Mouse (Mus musculus) liver, embryonic 13.5 days (tissue): ENCODE results near the gene Cyp4f14. TPM values are rescaled to one million over a fixed set of nuclear protein-coding genes. Genes with fewer than 3 reads are reported as not detected.

ENCODE experiments used
- ATAC-seq: fragments of 200-750 bp; cut with Nextera tagmentation; 2 replicates; pipeline ENCODE4 v1.8.0; 2017; ENCODE audit warnings: low read depth, mild to moderate bottlenecking, moderate number of reproducible peaks, moderate library complexity
- DNase-seq: peaks from one replicate; pipeline ENCODE4 v3.0.0; 2022
- H3K27ac ChIP-seq: fragments of 300-500 bp; sonication (generic); 2 replicates; pipeline ENCODE4 v1.5.1; 2015; ENCODE audit warnings: moderate library complexity, mild to moderate bottlenecking, inconsistent platforms
- H3K27me3 ChIP-seq: fragments of 300-500 bp; sonication (generic); 2 replicates; pipeline ENCODE4 v1.6.1; 2015; ENCODE audit warnings: mild to moderate bottlenecking, inconsistent platforms
- H3K36me3 ChIP-seq: fragments of 300-500 bp; sonication (generic); 2 replicates; pipeline ENCODE4 v1.6.1; 2015; ENCODE audit warnings: mild to moderate bottlenecking, inconsistent platforms
- H3K4me1 ChIP-seq: fragments of 300-500 bp; sonication (generic); replicated peaks from 2 replicates; pipeline ENCODE4 v1.6.1; 2015; ENCODE audit warnings: inconsistent platforms
- H3K4me2 ChIP-seq: fragments of 300-500 bp; sonication (generic); 2 replicates; pipeline ENCODE4 v1.6.1; 2015; ENCODE audit warnings: inconsistent platforms, mild to moderate bottlenecking, moderate library complexity
- H3K4me3 ChIP-seq: fragments of 300-500 bp; sonication (generic); replicated peaks from 2 replicates; pipeline ENCODE4 v1.5.1; 2015; ENCODE audit warnings: mild to moderate bottlenecking, inconsistent platforms
- H3K9ac ChIP-seq: fragments of 300-500 bp; sonication (generic); 2 replicates; pipeline ENCODE4 v1.6.1; 2015; ENCODE audit warnings: mild to moderate bottlenecking, inconsistent platforms
- H3K9me3 ChIP-seq: fragments of 300-500 bp; sonication (generic); replicated peaks from 2 replicates; pipeline ENCODE4 v1.6.1; 2016; ENCODE audit warnings: inconsistent platforms
- WGBS: fragments of 180-500 bp; shearing (Covaris S2); methylation state at CpG from one replicate; pipeline ENCODE4 v1.1.7; 2015; ENCODE audit not compliant: insufficient replicate concordance; 5-methylcytosine and 5-hydroxymethylcytosine counted together
- polyA plus RNA-seq: library from polyadenylated mRNA; unstranded; fragments of >200 nt; fragmentation: Nextera tagmentation; extraction: Ambion mirVana; gene quantifications from 2 replicates; pipeline ENCODE4 v1.2.1, GENCODE M21; 2015

Gene Cyp4f14
- not detected in 2 replicates for polyA plus RNA-seq

- Histone ChIP-seq H3K27me3 (0 out of 2 replicates have a peak, but pooled peaks cover 8% of the 10 kb centered on the region), H3K4me3 (no peak within 1 kb of the TSS), H3K9ac (no peak within 1 kb of the TSS), H3K4me1 (no peaks in the 10 kb centered on the region), H3K4me2 (no peak within 1 kb of the TSS), H3K9me3 (no peaks in the 10 kb centered on the region), H3K36me3 (no peaks in the 10 kb centered on the region), H3K27ac (no peak within 1 kb of the TSS)
- DNase-seq = no peak
- no peak for ATAC-seq
- 53% methylated on average over 2 of the region's 2 CpGs for WGBS
These were observed at the start of gene Cyp4f14 for GRCm38 (mm10) chr17:32917131-32917530. Gene Cyp4f14 (minus strand): TSS chr17:32917342.

GRCm38 (mm10) chr17:32965623-32966290 is 48.6 kb upstream of the Cyp4f14 start, which contains the start of gene Zfp472:
Gene Zfp472 (plus strand): TSS chr17:32965814.
- Histone ChIP-seq H3K4me1 (peaks cover 33% of the 10 kb centered on the region), H3K4me2 (peak within 1 kb of the TSS; percentile 88), H3K27ac (peak within 1 kb of the TSS; percentile 84), H3K36me3 (no peaks in the 10 kb centered on the region), H3K27me3 (peaks cover 7% of the 10 kb centered on the region; the same call in 1 of the 2 replicates), H3K9me3 (no peaks in the 10 kb centered on the region), H3K9ac (peak within 1 kb of the TSS; percentile 81), H3K4me3 (peak within 1 kb of the TSS; percentile 78)
- ATAC-seq (peak; percentile 98), DNase-seq (peak; percentile 85)
- under 1% methylated on average over 33 of the region's 33 CpGs for WGBS

GRCm38 (mm10) chr17:32965253-32965622 is 48.1 kb upstream of the Cyp4f14 start:
- peak overlapping the region; percentile 84 for H3K27ac ChIP-seq
- H3K4me1 ChIP-seq = peaks cover 36% of the 10 kb centered on the region
- no peaks in the 10 kb centered on the region for H3K9me3 ChIP-seq
- H3K27me3 ChIP-seq = peaks cover 7% of the 10 kb centered on the region; the same call in 1 of the 2 replicates
- H3K9ac ChIP-seq = peak overlapping the region; percentile 81
- H3K36me3 ChIP-seq = no peaks in the 10 kb centered on the region
- 1% methylated on average over 14 of the region's 14 CpGs for WGBS
- peak overlapping the region; percentile 88 for H3K4me2 ChIP-seq
- no peak; the same call in 1 of the 2 replicates for ATAC-seq
- H3K4me3 ChIP-seq = peak overlapping the region; percentile 78
- DNase-seq = no peak

- H3K27ac ChIP-seq = no peak overlapping the region
- ATAC-seq (no peak), DNase-seq (peak; percentile 43)
- no peak overlapping the region for H3K4me2 ChIP-seq
- H3K27me3 ChIP-seq = 0 out of 2 replicates have a peak, but pooled peaks cover 3% of the 10 kb centered on the region
- H3K9ac ChIP-seq = no peak overlapping the region
- no peaks in the 10 kb centered on the region for H3K36me3 ChIP-seq
- H3K9me3 ChIP-seq = no peaks in the 10 kb centered on the region
- no peak overlapping the region for H3K4me3 ChIP-seq
- peaks cover 13% of the 10 kb centered on the region for H3K4me1 ChIP-seq
- WGBS = 20% methylated on average over 16 of the region's 16 CpGs
These were observed 34.3 kb upstream of the Cyp4f14 start for GRCm38 (mm10) chr17:32951441-32951840.

GRCm38 (mm10) chr17:32951006-32951405 is 33.9 kb upstream of the Cyp4f14 start:
- Histone ChIP-seq H3K27ac (no peak overlapping the region), H3K36me3 (no peaks in the 10 kb centered on the region), H3K4me2 (no peak overlapping the region), H3K27me3 (0 out of 2 replicates have a peak, but pooled peaks cover 3% of the 10 kb centered on the region), H3K9me3 (no peaks in the 10 kb centered on the region), H3K4me1 (peaks cover 17% of the 10 kb centered on the region), H3K4me3 (no peak overlapping the region), H3K9ac (no peak overlapping the region)
- DNase-seq (no peak), ATAC-seq (no peak)
- WGBS = 53% methylated on average over 11 of the region's 11 CpGs

- Histone ChIP-seq H3K4me3 (no peak overlapping the region), H3K4me1 (peaks cover 19% of the 10 kb centered on the region), H3K4me2 (no peak overlapping the region), H3K36me3 (no peaks in the 10 kb centered on the region), H3K27ac (no peak overlapping the region), H3K9ac (no peak overlapping the region), H3K27me3 (0 out of 2 replicates have a peak, but pooled peaks cover 3% of the 10 kb centered on the region), H3K9me3 (no peaks in the 10 kb centered on the region)
- ATAC-seq (no peak), DNase-seq (no peak)
- WGBS = 63% methylated on average over 3 of the region's 3 CpGs
These were observed 33.0 kb upstream of the Cyp4f14 start for GRCm38 (mm10) chr17:32950136-32950535.

GRCm38 (mm10) chr17:32947215-32947914 is 30.2 kb upstream of the Cyp4f14 start, which contains the start of gene Cyp4f13:
Gene Cyp4f13 (minus strand): TSS chr17:32947402.
- Histone ChIP-seq H3K36me3 (no peaks in the 10 kb centered on the region), H3K9me3 (no peaks in the 10 kb centered on the region), H3K4me2 (peak within 1 kb of the TSS; percentile 80), H3K27me3 (0 out of 2 replicates have a peak, but pooled peaks cover 3% of the 10 kb centered on the region), H3K9ac (peak within 1 kb of the TSS; percentile 71), H3K4me3 (peak within 1 kb of the TSS; percentile 65), H3K27ac (peak within 1 kb of the TSS; percentile 59; the same call in 1 of the 2 replicates), H3K4me1 (peaks cover 19% of the 10 kb centered on the region)
- ATAC-seq (peak; percentile 95), DNase-seq (peak; percentile 70)
- WGBS = 9% methylated on average over 12 of the region's 12 CpGs

GRCm38 (mm10) chr17:32946716-32947115 is 29.6 kb upstream of the Cyp4f14 start:
- WGBS = 33% methylated on average over 9 of the region's 9 CpGs
- peak overlapping the region; percentile 80 for H3K4me2 ChIP-seq
- H3K27ac ChIP-seq = peak overlapping the region; percentile 59; the same call in 1 of the 2 replicates
- peak overlapping the region; percentile 65 for H3K4me3 ChIP-seq
- no peaks in the 10 kb centered on the region for H3K9me3 ChIP-seq
- no peaks in the 10 kb centered on the region for H3K27me3 ChIP-seq
- peak overlapping the region; percentile 71 for H3K9ac ChIP-seq
- peaks cover 19% of the 10 kb centered on the region for H3K4me1 ChIP-seq
- no peaks in the 10 kb centered on the region for H3K36me3 ChIP-seq
- DNase-seq (no peak), ATAC-seq (no peak)

- Histone ChIP-seq H3K36me3 (no peaks in the 10 kb centered on the region), H3K9ac (no peak overlapping the region), H3K4me2 (no peak overlapping the region), H3K27ac (no peak overlapping the region), H3K4me3 (no peak overlapping the region), H3K27me3 (no peaks in the 10 kb centered on the region), H3K9me3 (no peaks in the 10 kb centered on the region), H3K4me1 (peaks cover 19% of the 10 kb centered on the region)
- DNase-seq (no peak), ATAC-seq (no peak)
- WGBS = 54% methylated on average over 3 of the region's 3 CpGs
These were observed 27.4 kb upstream of the Cyp4f14 start for GRCm38 (mm10) chr17:32944402-32945035.

- H3K27me3 ChIP-seq = no peaks in the 10 kb centered on the region
- peaks cover 19% of the 10 kb centered on the region for H3K4me1 ChIP-seq
- WGBS = 75% methylated on average over 3 of the region's 3 CpGs
- ATAC-seq (no peak), DNase-seq (no peak)
- H3K36me3 ChIP-seq = no peaks in the 10 kb centered on the region
- H3K4me3 ChIP-seq = no peak overlapping the region
- no peak overlapping the region for H3K4me2 ChIP-seq
- no peaks in the 10 kb centered on the region for H3K9me3 ChIP-seq
- no peak overlapping the region for H3K9ac ChIP-seq
- H3K27ac ChIP-seq = no peak overlapping the region
These were observed 26.5 kb upstream of the Cyp4f14 start for GRCm38 (mm10) chr17:32943661-32944060.

GRCm38 (mm10) chr17:32939831-32940230 is 22.7 kb upstream of the Cyp4f14 start:
- ATAC-seq = no peak
- 72% methylated on average over 4 of the region's 4 CpGs for WGBS

More at GRCm38 (mm10) chr17:32939831-32940230, 22.7 kb upstream of the Cyp4f14 start:
- Histone ChIP-seq H3K36me3 (no peaks in the 10 kb centered on the region), H3K27ac (no peak overlapping the region), H3K4me3 (no peak overlapping the region), H3K9me3 (no peaks in the 10 kb centered on the region), H3K27me3 (no peaks in the 10 kb centered on the region), H3K4me2 (no peak overlapping the region), H3K4me1 (no peaks in the 10 kb centered on the region), H3K9ac (no peak overlapping the region)
- DNase-seq = no peak
